26 mouse cellular contexts compared by ENCODE assay signal in the genomic region with DNA sequence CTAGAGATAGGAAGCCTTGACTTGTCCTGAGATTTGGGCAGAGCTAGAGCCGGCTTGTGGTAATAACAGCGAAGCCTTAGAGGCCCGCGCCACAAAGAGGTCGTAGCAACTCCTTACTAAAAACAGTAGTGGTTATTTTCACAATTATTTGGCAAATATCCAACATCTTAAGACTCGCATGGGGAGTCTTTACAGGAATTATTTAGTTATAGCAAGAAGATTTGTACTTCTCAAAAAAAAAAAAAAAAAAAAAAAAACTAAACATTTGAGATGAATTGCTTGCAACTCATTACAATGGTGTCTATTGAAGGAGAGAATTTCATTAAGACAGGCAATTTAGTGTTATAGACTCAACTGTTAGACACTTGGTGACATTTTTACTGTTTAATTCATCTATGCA. TPM values are rescaled to one million over a fixed set of nuclear protein-coding genes. Genes with fewer than 3 reads are reported as not detected.
DNase-seq lines count a peak whose midpoint lies in the region; ATAC-seq and TF ChIP-seq lines count a peak whose summit lies in the region.
"Had no signal": no experiment of that assay in that cellular context is flagged by ENCODE, and none has a peak within 500 bp of the region (broad histone marks: within the 10 kb centered on the region; RNA-seq: fewer than 3 reads in every experiment).

No protein-coding gene starts in this region.

- no peak for ATAC-seq in forebrain, embryonic 16.5 days
- ATAC-seq in forebrain, embryonic 12.5 days (ENCODE audit: low FRiP score): no peak
- peak; percentile 77; the same call in 1 of the 2 replicates for ATAC-seq in forebrain, postnatal 0 days
- ATAC-seq: activated CD4-positive, CD25-positive, alpha-beta regulatory T cell, adult 4 months; CD4-positive, CD25-positive, alpha-beta regulatory T cell, adult 4 months; Patski had no signal

- no peaks in the 10 kb centered on the region for H3K36me3 ChIP-seq in forebrain, embryonic 16.5 days (ENCODE audit: control insufficient read depth, insufficient read depth)
- H3K36me3 ChIP-seq in forebrain, embryonic 12.5 days (replicated peaks): no peaks in the 10 kb centered on the region
- no peaks in the 10 kb centered on the region for H3K36me3 ChIP-seq in forebrain, postnatal 0 days (ENCODE audit: insufficient read depth)
- no peaks in the 10 kb centered on the region for H3K36me3 ChIP-seq in forebrain, embryonic 10.5 days (replicated peaks)
- H3K36me3 ChIP-seq in CH12.LX (replicated peaks in 1 of 2; ENCODE audit: control insufficient read depth in 1 of 2, insufficient read depth in 1 of 2, low read length in 1 of 2): peaks cover 0 to 10% of the 10 kb centered on the region in 2 experiments
- H3K36me3 ChIP-seq: G1E had no signal

- no peak for DNase-seq in forebrain, postnatal 0 days
- no peak for DNase-seq in forebrain, embryonic 10.5 days (ENCODE audit: extremely low spot score, low spot score)
- no peak for DNase-seq in CH12.LX (ENCODE audit: extremely low read depth)
- no peak for DNase-seq in adrenal gland, adult 2 months
- DNase-seq: adrenal gland, adult 8-10 months; adrenal gland, postnatal 10 days; adrenal gland, postnatal 14 days; adrenal gland, postnatal 25 days; adrenal gland, postnatal 36 days; B cell, adult 2 months; cerebellum, adult 11 months; cerebellum, adult 11-12 months; cerebellum, adult 18-20 months; cerebellum, adult 2 months; cerebellum, adult 8-10 months had no signal

- TF ChIP-seq RAD21 in CH12.LX (IDR thresholded peaks at IDR 0.05; ENCODE audit: low read depth, low read length): no peak

- WGBS in forebrain, embryonic 16.5 days: 75% methylated on average over 6 of the region's 6 CpGs
- 86% methylated on average over 6 of the region's 6 CpGs for WGBS in forebrain, embryonic 12.5 days
- WGBS in forebrain, postnatal 0 days: 79% methylated on average over 6 of the region's 6 CpGs
- 87% methylated on average over 6 of the region's 6 CpGs for WGBS in forebrain, embryonic 10.5 days

- no peaks in the 10 kb centered on the region for H3K27me3 ChIP-seq in forebrain, embryonic 16.5 days (replicated peaks; ENCODE audit: control insufficient read depth, insufficient read depth, low read length)
- H3K27me3 ChIP-seq in forebrain, embryonic 12.5 days: no peaks in the 10 kb centered on the region
- no peaks in the 10 kb centered on the region for H3K27me3 ChIP-seq in forebrain, postnatal 0 days (ENCODE audit: insufficient read depth, low read length)
- peaks cover 13% of the 10 kb centered on the region for H3K27me3 ChIP-seq in forebrain, embryonic 10.5 days (ENCODE audit: poor library complexity, severe bottlenecking)
- H3K27me3 ChIP-seq in CH12.LX (replicated peaks): no peaks in the 10 kb centered on the region

- in situ Hi-C loops in CH12.LX (cut with MboI; ENCODE audit: low pct_ligation_motif_present, low pct_unique_long_range_greater_than_20kb, low sequenced_read_pairs): no loop called here

- dilution Hi-C loops in CH12.LX (cut with MboI; ENCODE audit: extremely low pct_ligation_motif_present, extremely low pct_unique_long_range_greater_than_20kb, low sequenced_read_pairs): no loop called here

- peak; percentile 47; the same call in 1 of the 2 replicates for TF ChIP-seq EP300 in CH12.LX (IDR thresholded peaks at IDR 0.05; ENCODE audit: low read length)

- peaks cover 4% of the 10 kb centered on the region for H3K4me1 ChIP-seq in forebrain, embryonic 16.5 days (replicated peaks; ENCODE audit: control insufficient read depth, insufficient read depth, low read length)
- 0 out of 2 replicates have a peak, but pooled peaks cover 2% of the 10 kb centered on the region for H3K4me1 ChIP-seq in forebrain, embryonic 12.5 days
- H3K4me1 ChIP-seq in forebrain, postnatal 0 days (ENCODE audit: insufficient read depth): peaks cover 4% of the 10 kb centered on the region; the same call in 1 of the 2 replicates
- no peaks in the 10 kb centered on the region for H3K4me1 ChIP-seq in forebrain, embryonic 10.5 days
- peaks cover 12 to 43% of the 10 kb centered on the region in 2 experiments for H3K4me1 ChIP-seq in CH12.LX (ENCODE audit: control insufficient read depth in 1 of 2, insufficient read depth in 2 of 2)

- H3K4me2 ChIP-seq in forebrain, embryonic 16.5 days (ENCODE audit: low read length): no peak overlapping the region
- H3K4me2 ChIP-seq in forebrain, embryonic 12.5 days: no peak overlapping the region
- H3K4me2 ChIP-seq in forebrain, postnatal 0 days (ENCODE audit: low read depth): no peak overlapping the region
- H3K4me2 ChIP-seq in CH12.LX (ENCODE audit: insufficient read depth, low read depth, poor library complexity, severe bottlenecking): peak overlapping the region; percentile 83

- no peak for TF ChIP-seq POLR2A in CH12.LX (IDR thresholded peaks at IDR 0.05; ENCODE audit: low read depth, low read length)

- H3K79me2 ChIP-seq in CH12.LX (replicated peaks; ENCODE audit: control insufficient read depth, extremely low read depth, insufficient read depth, poor library complexity, severe bottlenecking): no peaks in the 10 kb centered on the region

- 0 out of 2 replicates have a peak overlapping the region, but pooled peaks have one; percentile 15 for H3K27ac ChIP-seq in forebrain, embryonic 16.5 days (ENCODE audit: low read length)
- H3K27ac ChIP-seq in forebrain, embryonic 12.5 days: no peak overlapping the region
- no peak overlapping the region for H3K27ac ChIP-seq in forebrain, postnatal 0 days (ENCODE audit: low read depth, low read length)
- no peak overlapping the region for H3K27ac ChIP-seq in forebrain, embryonic 10.5 days
- no peak overlapping the region for H3K27ac ChIP-seq in CH12.LX (ENCODE audit: insufficient read depth, low read depth)

- H3K9ac ChIP-seq in forebrain, embryonic 16.5 days (replicated peaks; ENCODE audit: low read depth, low read length): no peak overlapping the region
- no peak overlapping the region for H3K9ac ChIP-seq in forebrain, embryonic 12.5 days
- H3K9ac ChIP-seq in forebrain, postnatal 0 days: no peak overlapping the region
- H3K9ac ChIP-seq in CH12.LX (ENCODE audit: insufficient read depth, low read depth): peak overlapping the region; percentile 27; the same call in 1 of the 2 replicates

- no peaks in the 10 kb centered on the region for H3K9me3 ChIP-seq in forebrain, embryonic 16.5 days (ENCODE audit: control insufficient read depth, low read length)
- no peaks in the 10 kb centered on the region for H3K9me3 ChIP-seq in forebrain, embryonic 12.5 days
- no peaks in the 10 kb centered on the region for H3K9me3 ChIP-seq in forebrain, postnatal 0 days (ENCODE audit: low read length)
- H3K9me3 ChIP-seq in forebrain, embryonic 10.5 days: no peaks in the 10 kb centered on the region
- peaks cover 2% of the 10 kb centered on the region for H3K9me3 ChIP-seq in CH12.LX (replicated peaks; ENCODE audit: low read length)
- H3K9me3 ChIP-seq: G1E had no signal

- TF ChIP-seq CTCF in forebrain, postnatal 0 days (IDR thresholded peaks at IDR 0.05; ENCODE audit: low read depth): no peak
- no peak for TF ChIP-seq CTCF in CH12.LX (conservative IDR thresholded peaks at IDR 0.05 in 1 of 2, IDR thresholded peaks at IDR 0.05 in 1 of 2; ENCODE audit: low read depth in 2 of 2, low read length in 2 of 2)

- no peak overlapping the region for H3K4me3 ChIP-seq in forebrain, embryonic 16.5 days (replicated peaks; ENCODE audit: low read length)
- H3K4me3 ChIP-seq in forebrain, embryonic 12.5 days (replicated peaks): no peak overlapping the region
- no peak overlapping the region for H3K4me3 ChIP-seq in forebrain, postnatal 0 days (ENCODE audit: low read depth, low read length)
- no peak overlapping the region for H3K4me3 ChIP-seq in forebrain, embryonic 10.5 days
- peak overlapping the region; percentile 13 to 76 (median 63) for H3K4me3 ChIP-seq in CH12.LX (replicated peaks in 1 of 3; ENCODE audit: low read depth in 2 of 3, low read length in 2 of 3, poor library complexity in 1 of 3)

RNA-seq across cellular contexts. Expression of a gene that starts 0.5 kb away (rescaled TPM):
- 0.20 and 0.30 TPM in 2 replicates for polyA plus RNA-seq in forebrain, embryonic 16.5 days (2015; fragmentation: Nextera tagmentation; extraction: Ambion mirVana)
- not detected in 2 replicates for polyA plus RNA-seq in forebrain, embryonic 12.5 days (2016; fragmentation: Nextera tagmentation; extraction: Ambion mirVana)
- total RNA-seq in forebrain, postnatal 0 days (2014; rRNA removed): 0.31 and 3.1 TPM in 2 replicates
- polyA plus RNA-seq in forebrain, postnatal 0 days (2015; fragmentation: Nextera tagmentation; extraction: Ambion mirVana): 0.29 and 1.3 TPM in 2 replicates
- not detected in 2 replicates for polyA plus RNA-seq in forebrain, embryonic 10.5 days (2016; fragmentation: Nextera tagmentation; extraction: Ambion mirVana)
- total RNA-seq in CH12.LX (2012; rRNA removed) (5.4 and 6.4 TPM in 2 replicates), CH12.LX (2014; rRNA removed) (41.1 TPM in 2 replicates)
- 33.3 and 36.6 TPM in 2 replicates for polyA plus RNA-seq in CH12.LX (2012; ENCODE audit: insufficient read length, low read depth)
- total RNA-seq in adrenal gland, adult 2 months (2021): not detected
- polyA plus RNA-seq in adrenal gland, adult 2 months (2012; rRNA removed): not detected in 2 replicates
- total RNA-seq: adrenal gland, adult 18-20 months; adrenal gland, adult 8-10 months; adrenal gland, postnatal 10 days; adrenal gland, postnatal 14 days; adrenal gland, postnatal 25 days; adrenal gland, postnatal 36 days; adrenal gland, postnatal 4 days; G1E; MEL had no signal
- polyA plus RNA-seq: C2C12; cerebellum, adult 2 months; G1E; Patski had no signal

RNA-seq across cellular contexts. Expression of a gene that starts 48.1 kb away (rescaled TPM):
- 4.4 and 4.9 TPM in 2 replicates for polyA plus RNA-seq in forebrain, embryonic 16.5 days (2015; fragmentation: Nextera tagmentation; extraction: Ambion mirVana)
- 1.6 and 1.9 TPM in 2 replicates for polyA plus RNA-seq in forebrain, embryonic 12.5 days (2016; fragmentation: Nextera tagmentation; extraction: Ambion mirVana)
- total RNA-seq in forebrain, postnatal 0 days (2014; rRNA removed): 1.2 and 2.0 TPM in 2 replicates
- polyA plus RNA-seq in forebrain, postnatal 0 days (2015; fragmentation: Nextera tagmentation; extraction: Ambion mirVana): 2.3 and 2.4 TPM in 2 replicates
- polyA plus RNA-seq in forebrain, embryonic 10.5 days (2016; fragmentation: Nextera tagmentation; extraction: Ambion mirVana): 1.4 and 1.5 TPM in 2 replicates
- 32.2 and 39.6 TPM in 2 replicates for total RNA-seq in CH12.LX (2012; rRNA removed)
- 42.6 and 46.2 TPM in 2 replicates for total RNA-seq in CH12.LX (2014; rRNA removed)
- 34.4 and 41.9 TPM in 2 replicates for polyA plus RNA-seq in CH12.LX (2012; ENCODE audit: insufficient read length, low read depth)
- 10 to 100 TPM; 11.7 to 13.5 TPM for total RNA-seq in adrenal gland, adult 2 months (2021)
- 13.4 and 15.4 TPM in 2 replicates for polyA plus RNA-seq in adrenal gland, adult 2 months (2012; rRNA removed)

RNA-seq across cellular contexts. Expression of a gene that starts 48.5 kb away (rescaled TPM):
- polyA plus RNA-seq in forebrain, embryonic 16.5 days (2015; fragmentation: Nextera tagmentation; extraction: Ambion mirVana): 1.7 and 3.1 TPM in 2 replicates
- polyA plus RNA-seq in forebrain, embryonic 12.5 days (2016; fragmentation: Nextera tagmentation; extraction: Ambion mirVana): 0.51 and 0.75 TPM in 2 replicates
- 3.5 and 3.6 TPM in 2 replicates for total RNA-seq in forebrain, postnatal 0 days (2014; rRNA removed)
- polyA plus RNA-seq in forebrain, postnatal 0 days (2015; fragmentation: Nextera tagmentation; extraction: Ambion mirVana): 3.8 and 5.5 TPM in 2 replicates
- 0.12 and 0.42 TPM in 2 replicates for polyA plus RNA-seq in forebrain, embryonic 10.5 days (2016; fragmentation: Nextera tagmentation; extraction: Ambion mirVana)
- 0.13 and 0.42 TPM in 2 replicates for total RNA-seq in CH12.LX (2012; rRNA removed)
- total RNA-seq in CH12.LX (2014; rRNA removed): 0.15 TPM in 1 of 2 replicates, not detected in the other
- polyA plus RNA-seq in CH12.LX (2012; ENCODE audit: insufficient read length, low read depth): 0.16 TPM in 1 of 2 replicates, not detected in the other
- 10 to 100 TPM; 15.5 to 22.6 TPM for total RNA-seq in adrenal gland, adult 2 months (2021)
- polyA plus RNA-seq in adrenal gland, adult 2 months (2012; rRNA removed): 38.2 and 38.8 TPM in 2 replicates
- total RNA-seq: MEL had no signal
- polyA plus RNA-seq: activated CD4-positive, CD25-positive, alpha-beta regulatory T cell, adult 4 months; CD4-positive, CD25-positive, alpha-beta regulatory T cell, adult 4 months; G1E; Patski had no signal

RNA-seq across cellular contexts. Expression of a gene that starts 55.5 kb away (rescaled TPM):
- 97.3 and 97.9 TPM in 2 replicates for polyA plus RNA-seq in forebrain, embryonic 16.5 days (2015; fragmentation: Nextera tagmentation; extraction: Ambion mirVana)
- polyA plus RNA-seq in forebrain, embryonic 12.5 days (2016; fragmentation: Nextera tagmentation; extraction: Ambion mirVana): 81.6 and 84.6 TPM in 2 replicates
- 159 and 160 TPM in 2 replicates for total RNA-seq in forebrain, postnatal 0 days (2014; rRNA removed)
- polyA plus RNA-seq in forebrain, postnatal 0 days (2015; fragmentation: Nextera tagmentation; extraction: Ambion mirVana): 86.6 and 104 TPM in 2 replicates
- polyA plus RNA-seq in forebrain, embryonic 10.5 days (2016; fragmentation: Nextera tagmentation; extraction: Ambion mirVana): 43.0 and 44.4 TPM in 2 replicates
- not detected in 2 replicates for total RNA-seq in CH12.LX (2012; rRNA removed)
- total RNA-seq in CH12.LX (2014; rRNA removed): not detected in 2 replicates
- not detected in 2 replicates for polyA plus RNA-seq in CH12.LX (2012; ENCODE audit: insufficient read length, low read depth)
- total RNA-seq in adrenal gland, adult 2 months (2021): not detected
- polyA plus RNA-seq in adrenal gland, adult 2 months (2012; rRNA removed): 0.09 TPM in 1 of 2 replicates, not detected in the other
- polyA plus RNA-seq: C2C12, Patski had no signal

RNA-seq across cellular contexts. Expression of a gene that starts 55.8 kb away (rescaled TPM):
- polyA plus RNA-seq in forebrain, embryonic 16.5 days (2015; fragmentation: Nextera tagmentation; extraction: Ambion mirVana): not detected in 2 replicates
- polyA plus RNA-seq in forebrain, embryonic 12.5 days (2016; fragmentation: Nextera tagmentation; extraction: Ambion mirVana): 0.12 TPM in 1 of 2 replicates, not detected in the other
- not detected in 2 replicates for total RNA-seq in forebrain, postnatal 0 days (2014; rRNA removed)
- not detected in 2 replicates for polyA plus RNA-seq in forebrain, postnatal 0 days (2015; fragmentation: Nextera tagmentation; extraction: Ambion mirVana)
- 0.09 TPM in 1 of 2 replicates, not detected in the other for polyA plus RNA-seq in forebrain, embryonic 10.5 days (2016; fragmentation: Nextera tagmentation; extraction: Ambion mirVana)
- not detected in 2 replicates for total RNA-seq in CH12.LX (2012; rRNA removed)
- total RNA-seq in CH12.LX (2014; rRNA removed): not detected in 2 replicates
- polyA plus RNA-seq in CH12.LX (2012; ENCODE audit: insufficient read length, low read depth): not detected in 2 replicates
- not detected for total RNA-seq in adrenal gland, adult 2 months (2021)
- 0.04 and 0.08 TPM in 2 replicates for polyA plus RNA-seq in adrenal gland, adult 2 months (2012; rRNA removed)
- total RNA-seq: adrenal gland, adult 18-20 months; adrenal gland, postnatal 10 days; adrenal gland, postnatal 14 days; adrenal gland, postnatal 25 days; adrenal gland, postnatal 36 days; adrenal gland, postnatal 4 days had no signal
- polyA plus RNA-seq: brain, embryonic 14.5 days; C2C12; CD4-positive, CD25-positive, alpha-beta regulatory T cell, adult 4 months; Patski had no signal

Comparison
In these comparisons a context has a peak if more than half of its experiments do, and no peak if none do; other contexts are left out.
1. H3K4me3 ChIP-seq: peak in CH12.LX (3 of 3); none in forebrain, embryonic 16.5 days (single experiment), forebrain, embryonic 12.5 days (single experiment), forebrain, postnatal 0 days (single experiment) and forebrain, embryonic 10.5 days (single experiment).
2. RNA of a gene that starts 0.5 kb away (polyA plus RNA-seq): 33.3 to 36.6 TPM in CH12.LX; 0.29 to 1.3 TPM in forebrain, postnatal 0 days, 0.20 to 0.30 TPM in forebrain, embryonic 16.5 days, not detected in forebrain, embryonic 12.5 days, not detected in forebrain, embryonic 10.5 days and not detected in adrenal gland, adult 2 months; every median in the first group is over 10 times any median in the second.